Mouse (Mus musculus): ENCODE data around the gene Inpp4b. TPM values are rescaled to one million over a fixed set of nuclear protein-coding genes. Genes with fewer than 3 reads are reported as not detected.

Inpp4b gene
- polyA plus RNA-seq, 1 experiment = 2.7 TPM

DNA sequence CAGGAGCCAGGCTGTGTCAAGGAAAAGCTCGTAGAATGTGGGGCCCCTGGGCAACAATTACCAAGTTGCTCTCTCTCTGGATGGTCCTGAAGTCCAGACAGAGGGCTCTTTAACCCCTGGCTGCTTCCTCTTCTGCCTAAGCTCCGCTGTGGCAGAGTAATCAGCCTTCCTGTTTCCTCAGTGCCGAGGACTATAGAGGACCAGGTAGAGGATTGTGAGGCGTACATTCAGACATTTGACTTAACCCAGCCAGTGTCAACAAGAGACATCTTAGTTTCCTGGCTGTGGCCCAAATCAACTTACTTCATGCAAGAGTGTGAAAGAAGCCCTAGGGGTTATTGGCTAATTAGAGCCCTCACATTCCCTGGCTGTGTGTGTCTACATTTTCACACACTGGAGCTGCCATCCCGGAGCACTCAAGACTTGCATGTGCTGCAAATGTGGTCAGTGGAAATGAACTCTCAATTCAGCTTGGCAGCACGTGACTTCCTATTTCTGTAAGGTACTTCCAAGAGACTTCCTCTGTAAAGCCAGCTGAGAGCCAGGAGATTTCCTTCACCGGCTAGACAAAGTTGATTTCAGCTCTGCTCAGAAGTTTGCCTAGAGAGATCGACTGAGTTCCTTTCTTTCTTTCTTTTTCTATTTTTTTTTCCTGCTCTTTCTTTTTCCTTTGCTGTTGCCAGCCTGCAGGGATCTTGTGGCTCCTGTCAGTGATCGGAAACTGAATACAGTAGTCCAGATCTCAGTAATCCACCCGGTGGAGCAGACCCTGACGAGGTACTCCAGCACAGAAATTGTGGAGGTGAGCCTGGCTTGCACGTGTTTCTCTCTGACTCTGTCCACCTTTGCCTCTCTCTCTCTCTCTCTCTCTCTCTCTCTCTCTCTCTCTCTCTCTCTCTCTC, 425.3 kb downstream of the Inpp4b start:
- Histone ChIP-seq H3K27ac (ENCODE audit: insufficient read depth, low read length) (no peak overlapping the region), H3K4me3 (ENCODE audit: insufficient read depth, low read length) (no peak overlapping the region), H3K4me1 (ENCODE audit: control insufficient read depth, insufficient read depth, low read length) (no peaks in the 10 kb centered on the region)
- TF ChIP-seq CTCF (IDR thresholded peaks at IDR 0.05; ENCODE audit: extremely low read depth, insufficient read depth, low read length) (no peak), POLR2A (IDR thresholded peaks at IDR 0.05; ENCODE audit: extremely low read depth, insufficient read depth, low read length) (no peak)

DNA sequence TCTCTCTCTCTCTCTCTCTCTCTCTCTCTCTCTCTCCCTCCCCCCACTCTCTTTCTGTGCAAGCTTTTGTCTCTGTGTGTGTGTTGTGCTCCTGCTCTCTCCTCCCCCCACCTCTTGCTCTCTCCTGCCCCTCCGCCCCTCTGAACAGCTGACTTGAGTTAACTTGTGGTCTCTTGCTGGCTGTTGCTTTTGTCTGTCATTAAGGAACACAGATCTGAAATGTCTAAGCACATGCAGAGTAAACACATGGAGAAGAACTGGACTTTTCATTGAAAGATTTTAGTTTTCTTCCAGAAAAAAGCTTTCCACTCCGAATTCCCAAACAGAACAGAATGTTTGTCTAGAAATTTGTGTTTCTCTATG, 425.9 kb downstream of the Inpp4b start:
- no peak overlapping the region for H3K4me3 ChIP-seq (ENCODE audit: insufficient read depth, low read length)
- no peak overlapping the region for H3K27ac ChIP-seq (ENCODE audit: insufficient read depth, low read length)
- TF ChIP-seq CTCF (IDR thresholded peaks at IDR 0.05; ENCODE audit: extremely low read depth, insufficient read depth, low read length) (no peak), POLR2A (IDR thresholded peaks at IDR 0.05; ENCODE audit: extremely low read depth, insufficient read depth, low read length) (no peak)
- no peaks in the 10 kb centered on the region for H3K4me1 ChIP-seq (ENCODE audit: control insufficient read depth, insufficient read depth, low read length)

DNA sequence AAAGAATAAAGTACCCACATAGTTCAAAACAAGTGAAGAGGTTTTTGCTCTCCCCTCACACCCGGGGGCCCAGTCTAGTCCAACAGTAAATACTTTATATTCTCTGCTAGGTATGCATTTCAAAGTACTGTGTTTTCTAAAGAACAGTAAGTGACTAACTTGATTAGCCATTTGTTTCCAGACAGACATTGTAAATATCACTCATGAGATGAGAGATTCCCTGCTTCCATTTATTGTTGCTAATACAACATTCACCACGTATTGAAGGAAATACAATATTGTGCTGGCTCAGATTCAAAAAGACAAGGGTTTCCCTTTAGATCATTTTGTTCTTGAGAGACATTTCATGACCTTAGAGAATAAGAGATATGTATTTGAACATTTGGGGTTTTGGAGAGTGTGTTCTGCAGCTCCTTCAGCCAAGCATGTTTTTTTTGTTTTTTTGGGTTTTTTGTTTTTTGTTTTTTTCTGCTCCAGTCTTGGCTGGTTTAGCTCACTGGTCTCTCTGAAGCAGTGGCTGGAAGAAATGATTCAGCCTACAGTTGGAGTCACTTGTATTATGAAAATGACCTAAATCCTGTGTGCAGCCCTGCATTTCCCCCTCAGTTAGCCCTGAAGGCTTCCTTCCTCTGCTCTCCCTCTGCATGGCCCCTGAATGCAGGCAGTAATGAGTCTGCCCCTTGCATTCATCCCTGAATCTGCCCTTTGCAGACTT, 426.5 kb downstream of the Inpp4b start:
- H3K27ac ChIP-seq (ENCODE audit: insufficient read depth, low read length) = no peak overlapping the region
- TF ChIP-seq POLR2A (IDR thresholded peaks at IDR 0.05; ENCODE audit: extremely low read depth, insufficient read depth, low read length) = no peak
- no peak for TF ChIP-seq CTCF (IDR thresholded peaks at IDR 0.05; ENCODE audit: extremely low read depth, insufficient read depth, low read length)

DNA sequence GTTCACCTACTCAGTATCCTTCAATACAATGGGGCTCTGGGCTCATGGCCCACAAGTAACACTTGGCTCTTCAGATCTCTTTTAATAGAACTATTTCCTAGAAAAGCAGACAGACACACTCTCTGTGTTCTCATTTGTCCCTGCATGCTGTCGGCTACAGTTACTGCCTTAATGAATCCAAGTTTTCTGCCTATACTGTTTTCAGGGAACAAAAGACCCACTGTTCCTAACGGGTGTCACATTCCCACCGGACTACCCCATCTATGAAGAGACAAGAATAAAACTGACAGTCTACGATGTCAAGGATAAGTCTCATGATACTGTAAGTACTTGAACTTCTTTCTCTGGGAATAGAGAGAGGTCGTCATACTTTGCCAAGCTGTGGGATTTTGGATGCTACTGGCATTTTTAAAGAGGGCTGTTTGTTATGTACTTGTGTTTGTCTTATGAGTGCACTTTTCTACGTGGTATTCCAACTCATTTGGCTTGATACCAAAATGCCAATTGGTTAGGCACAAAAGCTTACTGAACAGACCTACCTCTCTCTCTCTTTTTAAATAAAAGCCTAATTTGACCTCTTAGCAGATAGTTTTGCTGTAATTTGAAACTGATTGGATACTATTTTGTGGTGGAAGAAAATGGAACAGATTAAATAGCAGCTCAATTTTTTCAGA, 428.4 kb downstream of the Inpp4b start:
- TF ChIP-seq CTCF (IDR thresholded peaks at IDR 0.05; ENCODE audit: extremely low read depth, insufficient read depth, low read length) = no peak
- TF ChIP-seq POLR2A (IDR thresholded peaks at IDR 0.05; ENCODE audit: extremely low read depth, insufficient read depth, low read length) = no peak

More for the DNA sequence above, 426.5 kb downstream of the Inpp4b start:
- Histone ChIP-seq H3K4me3 (ENCODE audit: insufficient read depth, low read length) (no peak overlapping the region), H3K4me1 (ENCODE audit: control insufficient read depth, insufficient read depth, low read length) (no peaks in the 10 kb centered on the region)

DNA sequence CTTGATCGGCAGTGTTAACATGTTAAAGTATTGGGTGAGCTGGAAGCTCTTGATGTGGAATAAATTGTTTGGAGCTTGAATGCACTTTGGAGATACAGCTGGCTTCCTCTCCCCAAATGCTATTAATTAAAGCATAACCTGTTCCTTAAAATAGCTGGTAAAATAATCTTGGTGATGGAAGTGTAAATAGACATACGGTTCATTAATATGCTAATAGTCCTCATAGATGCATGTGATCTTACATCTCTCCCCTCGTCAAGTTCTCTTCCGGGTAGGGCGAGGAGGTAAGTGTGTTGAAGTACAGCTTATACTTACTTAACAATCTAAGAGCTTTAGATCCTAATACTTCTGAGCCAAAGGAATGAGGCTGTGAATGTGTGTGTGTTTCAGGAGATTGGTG, 430.5 kb downstream of the Inpp4b start:
- Histone ChIP-seq H3K4me1 (ENCODE audit: control insufficient read depth, insufficient read depth, low read length) (no peaks in the 10 kb centered on the region), H3K4me3 (ENCODE audit: insufficient read depth, low read length) (no peak overlapping the region), H3K27ac (ENCODE audit: insufficient read depth, low read length) (no peak overlapping the region)
- no peak for TF ChIP-seq CTCF (IDR thresholded peaks at IDR 0.05; ENCODE audit: extremely low read depth, insufficient read depth, low read length)
- TF ChIP-seq POLR2A (IDR thresholded peaks at IDR 0.05; ENCODE audit: extremely low read depth, insufficient read depth, low read length) = no peak

More for the DNA sequence above, 428.4 kb downstream of the Inpp4b start:
- no peak overlapping the region for H3K4me3 ChIP-seq (ENCODE audit: insufficient read depth, low read length)
- no peak overlapping the region for H3K27ac ChIP-seq (ENCODE audit: insufficient read depth, low read length)
- no peaks in the 10 kb centered on the region for H3K4me1 ChIP-seq (ENCODE audit: control insufficient read depth, insufficient read depth, low read length)

DNA sequence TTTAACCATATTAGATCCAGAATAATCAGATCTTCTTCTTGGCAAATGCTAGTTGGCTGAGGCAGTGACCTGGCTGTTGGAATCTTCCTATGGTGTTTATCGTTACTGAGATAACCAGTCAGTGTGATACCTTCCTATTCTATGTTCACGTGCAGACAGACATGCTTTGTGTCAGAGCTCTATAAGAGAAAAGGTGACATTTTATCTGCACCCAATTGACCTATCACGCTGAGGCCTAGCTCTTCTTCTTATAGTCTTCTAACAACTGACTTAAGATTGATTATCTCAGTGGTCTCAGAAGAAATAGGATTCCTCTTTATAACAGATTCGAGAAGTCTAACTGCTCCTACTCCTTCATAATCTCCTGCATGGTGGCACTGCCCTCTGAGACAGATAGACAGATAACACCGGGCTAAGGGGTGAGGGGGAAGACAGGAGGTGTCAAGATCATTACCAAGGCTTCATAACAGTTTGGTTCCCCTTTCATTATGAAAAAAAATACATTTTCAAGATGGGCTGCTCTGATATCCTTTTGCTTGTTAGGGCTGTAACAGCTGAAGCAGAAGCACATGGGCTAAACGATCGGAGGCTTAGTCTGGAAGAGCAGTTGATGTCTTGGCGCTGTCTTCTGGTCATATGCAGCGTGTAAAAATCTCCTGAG, 431.1 kb downstream of the Inpp4b start:
- Histone ChIP-seq H3K27ac (ENCODE audit: insufficient read depth, low read length) (no peak overlapping the region), H3K4me1 (ENCODE audit: control insufficient read depth, insufficient read depth, low read length) (no peaks in the 10 kb centered on the region), H3K4me3 (ENCODE audit: insufficient read depth, low read length) (no peak overlapping the region)
- TF ChIP-seq POLR2A (IDR thresholded peaks at IDR 0.05; ENCODE audit: extremely low read depth, insufficient read depth, low read length) = no peak
- no peak for TF ChIP-seq CTCF (IDR thresholded peaks at IDR 0.05; ENCODE audit: extremely low read depth, insufficient read depth, low read length)

DNA sequence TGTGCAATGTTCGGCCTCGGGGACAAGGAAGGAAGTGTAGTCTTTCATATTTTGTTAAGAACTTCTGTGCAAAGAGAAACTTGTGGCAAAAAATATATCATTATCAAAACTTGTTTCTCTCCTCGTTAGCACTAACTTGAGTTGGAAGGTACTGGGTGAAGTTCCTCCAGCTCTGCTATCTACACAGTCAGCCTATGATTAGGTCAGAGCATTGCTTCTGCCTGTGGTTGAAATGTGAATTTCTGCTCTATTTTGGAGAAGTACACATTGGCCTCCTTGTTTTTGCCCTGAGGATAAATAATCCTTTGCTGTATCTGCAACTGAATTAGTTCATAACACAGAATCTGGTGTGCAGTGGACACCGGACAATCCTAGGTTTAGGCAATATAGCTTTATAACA, 431.7 kb downstream of the Inpp4b start:
- Histone ChIP-seq H3K4me1 (ENCODE audit: control insufficient read depth, insufficient read depth, low read length) (no peaks in the 10 kb centered on the region), H3K4me3 (ENCODE audit: insufficient read depth, low read length) (no peak overlapping the region), H3K27ac (ENCODE audit: insufficient read depth, low read length) (no peak overlapping the region)
- TF ChIP-seq CTCF (IDR thresholded peaks at IDR 0.05; ENCODE audit: extremely low read depth, insufficient read depth, low read length) (no peak), POLR2A (IDR thresholded peaks at IDR 0.05; ENCODE audit: extremely low read depth, insufficient read depth, low read length) (no peak)

DNA sequence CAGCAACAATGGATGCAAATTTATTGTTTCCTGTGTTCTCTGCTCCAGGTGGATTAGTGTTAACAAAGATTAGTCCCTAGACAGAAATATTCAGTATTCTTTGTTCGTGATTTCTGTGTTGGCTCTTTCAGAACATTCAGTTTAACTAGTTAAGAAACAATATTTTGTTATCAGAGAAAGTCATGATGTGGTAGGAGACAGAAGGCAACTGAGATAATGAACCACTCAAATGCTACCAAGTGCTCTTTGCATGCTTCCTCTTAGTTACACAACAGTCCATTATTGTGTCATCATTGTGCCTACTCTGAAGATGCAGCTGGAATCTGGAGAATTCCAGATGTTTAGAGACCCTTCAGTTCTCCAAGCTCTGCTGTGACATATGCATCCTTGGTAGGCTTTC, 432.1 kb downstream of the Inpp4b start:
- TF ChIP-seq CTCF (IDR thresholded peaks at IDR 0.05; ENCODE audit: extremely low read depth, insufficient read depth, low read length) (no peak), POLR2A (IDR thresholded peaks at IDR 0.05; ENCODE audit: extremely low read depth, insufficient read depth, low read length) (no peak)

More for the DNA sequence above, 432.1 kb downstream of the Inpp4b start:
- H3K27ac ChIP-seq (ENCODE audit: insufficient read depth, low read length) = no peak overlapping the region
- no peak overlapping the region for H3K4me3 ChIP-seq (ENCODE audit: insufficient read depth, low read length)
- no peaks in the 10 kb centered on the region for H3K4me1 ChIP-seq (ENCODE audit: control insufficient read depth, insufficient read depth, low read length)

Data from cortical plate, adult 2 months (tissue).